Mouse (Mus musculus): ENCODE measurements around the gene Six2. TPM values are rescaled to one million over a fixed set of nuclear protein-coding genes. Genes with fewer than 3 reads are reported as not detected.

Gene Six2
- total and polyA plus RNA-seq, 2 experiments from 2014 or later, result 0.39 to 1.3 TPM

DNA sequence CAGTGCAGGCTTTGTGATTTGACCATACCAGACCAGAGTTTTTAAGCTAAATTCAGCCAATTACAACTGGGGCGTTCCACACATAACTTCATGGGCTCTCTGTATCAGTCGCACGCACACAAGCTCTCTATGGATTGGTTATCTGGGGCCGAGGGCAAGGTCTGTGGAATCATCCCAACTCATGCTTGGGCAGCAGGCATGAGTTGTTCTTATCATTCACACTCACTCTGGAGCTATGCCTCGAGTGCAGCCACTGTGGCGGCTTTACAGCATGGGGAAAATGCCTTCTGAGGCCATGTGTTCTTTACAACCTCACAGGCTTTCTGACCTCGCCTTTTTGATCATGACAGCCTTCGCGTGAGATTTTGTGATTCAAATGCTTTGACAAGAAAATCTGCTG is 37.9 kb upstream of the Six2 start:
- ATAC-seq (ENCODE audit: low FRiP score), result no peak
- Histone ChIP-seq H3K27me3 (ENCODE audit: insufficient read depth, low read length) (no peaks in the 10 kb centered on the region), H3K9me3 (ENCODE audit: low read length) (no peaks in the 10 kb centered on the region), H3K9ac (replicated peaks; ENCODE audit: low read length, poor library complexity, severe bottlenecking) (no peak overlapping the region), H3K36me3 (ENCODE audit: insufficient read depth, low read length) (no peaks in the 10 kb centered on the region), H3K4me1 (ENCODE audit: insufficient read depth, low read length) (no peaks in the 10 kb centered on the region), H3K27ac (ENCODE audit: low read depth, low read length) (no peak overlapping the region), H3K4me2 (ENCODE audit: low read depth, low read length, poor library complexity, severe bottlenecking) (no peak overlapping the region), H3K4me3 (ENCODE audit: low read depth, low read length) (no peak overlapping the region)
- WGBS, result 92% methylated on average over 9 of the region's 9 CpGs
- DNase-seq (ENCODE audit: low spot score), result no peak
- no peak for TF ChIP-seq CTCF (IDR thresholded peaks at IDR 0.05)

- H3K4me3 ChIP-seq (ENCODE audit: low read depth, low read length), result no peak overlapping the region
- no peak for TF ChIP-seq CTCF (IDR thresholded peaks at IDR 0.05)
- DNase-seq (ENCODE audit: low spot score), result no peak
- no peaks in the 10 kb centered on the region for H3K27me3 ChIP-seq (ENCODE audit: insufficient read depth, low read length)
- ATAC-seq (ENCODE audit: low FRiP score), result no peak
- H3K4me2 ChIP-seq (ENCODE audit: low read depth, low read length, poor library complexity, severe bottlenecking), result no peak overlapping the region
- no peak overlapping the region for H3K27ac ChIP-seq (ENCODE audit: low read depth, low read length)
- H3K4me1 ChIP-seq (ENCODE audit: insufficient read depth, low read length), result no peaks in the 10 kb centered on the region
- no peak overlapping the region for H3K9ac ChIP-seq (replicated peaks; ENCODE audit: low read length, poor library complexity, severe bottlenecking)
- 79% methylated on average over 5 of the region's 5 CpGs for WGBS
- no peaks in the 10 kb centered on the region for H3K9me3 ChIP-seq (ENCODE audit: low read length)
- H3K36me3 ChIP-seq (ENCODE audit: insufficient read depth, low read length), result no peaks in the 10 kb centered on the region
Observed at GRCm38 (mm10) chr17:85723166-85723565, 35.1 kb upstream of the Six2 start.

DNA sequence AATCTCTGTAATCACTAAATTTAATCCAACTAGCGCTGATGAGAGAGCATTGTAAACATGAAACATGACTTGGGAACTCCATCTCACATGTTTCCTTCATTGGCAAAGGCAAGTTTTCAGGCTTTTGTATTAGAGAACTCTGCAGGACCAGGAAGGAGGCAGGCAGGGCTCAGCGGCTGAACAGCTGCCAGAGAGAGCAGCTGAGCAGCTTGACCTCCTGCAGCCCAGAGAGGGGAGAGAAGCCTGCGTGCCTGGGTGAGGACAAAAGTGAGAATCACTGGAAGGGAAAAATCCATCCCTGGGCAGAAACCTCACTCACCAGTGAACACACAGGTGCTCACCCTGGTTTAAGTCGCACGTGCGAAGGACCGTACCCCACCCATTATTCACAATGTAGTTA is 29.2 kb upstream of the Six2 start:
- H3K9ac ChIP-seq (replicated peaks; ENCODE audit: low read length, poor library complexity, severe bottlenecking), result no peak overlapping the region
- H3K9me3 ChIP-seq (ENCODE audit: low read length), result no peaks in the 10 kb centered on the region
- no peaks in the 10 kb centered on the region for H3K27me3 ChIP-seq (ENCODE audit: insufficient read depth, low read length)
- H3K4me3 ChIP-seq (ENCODE audit: low read depth, low read length), result no peak overlapping the region
- TF ChIP-seq CTCF (IDR thresholded peaks at IDR 0.05), result no peak
- WGBS, result 65% methylated on average over 7 of the region's 7 CpGs
- peak; percentile 43 for DNase-seq (ENCODE audit: low spot score)
- no peaks in the 10 kb centered on the region for H3K36me3 ChIP-seq (ENCODE audit: insufficient read depth, low read length)
- ATAC-seq (ENCODE audit: low FRiP score), result no peak
- no peaks in the 10 kb centered on the region for H3K4me1 ChIP-seq (ENCODE audit: insufficient read depth, low read length)
- no peak overlapping the region for H3K27ac ChIP-seq (ENCODE audit: low read depth, low read length)
- no peak overlapping the region for H3K4me2 ChIP-seq (ENCODE audit: low read depth, low read length, poor library complexity, severe bottlenecking)

DNA sequence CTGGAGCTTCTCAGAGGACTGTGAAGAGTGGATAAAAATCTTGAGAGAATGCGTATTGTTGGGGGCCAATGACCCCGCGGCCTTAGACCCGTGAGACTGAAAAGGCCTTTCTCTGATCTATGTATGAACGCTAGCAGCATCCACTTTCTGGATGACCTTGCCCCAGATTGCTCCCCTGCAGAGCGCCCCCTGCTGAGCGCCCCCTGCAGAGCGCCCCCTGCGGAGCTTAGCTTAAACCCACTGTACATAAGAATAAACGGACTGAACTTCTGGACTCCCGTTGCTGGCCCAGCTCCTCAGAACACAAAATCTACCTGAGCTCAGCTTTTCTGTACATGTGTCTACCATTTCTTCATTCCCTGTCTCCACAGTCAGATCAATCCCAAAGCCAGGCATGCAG is 27.7 kb upstream of the Six2 start:
- no peak for DNase-seq (ENCODE audit: low spot score)
- H3K27me3 ChIP-seq (ENCODE audit: insufficient read depth, low read length), result no peaks in the 10 kb centered on the region
- no peak overlapping the region for H3K27ac ChIP-seq (ENCODE audit: low read depth, low read length)
- H3K4me3 ChIP-seq (ENCODE audit: low read depth, low read length), result no peak overlapping the region
- no peak for ATAC-seq (ENCODE audit: low FRiP score)
- H3K9ac ChIP-seq (replicated peaks; ENCODE audit: low read length, poor library complexity, severe bottlenecking), result no peak overlapping the region
- no peaks in the 10 kb centered on the region for H3K4me1 ChIP-seq (ENCODE audit: insufficient read depth, low read length)
- no peak for TF ChIP-seq CTCF (IDR thresholded peaks at IDR 0.05)
- H3K4me2 ChIP-seq (ENCODE audit: low read depth, low read length, poor library complexity, severe bottlenecking), result no peak overlapping the region
- H3K9me3 ChIP-seq (ENCODE audit: low read length), result no peaks in the 10 kb centered on the region
- WGBS, result 71% methylated on average over 11 of the region's 11 CpGs
- no peaks in the 10 kb centered on the region for H3K36me3 ChIP-seq (ENCODE audit: insufficient read depth, low read length)

DNA sequence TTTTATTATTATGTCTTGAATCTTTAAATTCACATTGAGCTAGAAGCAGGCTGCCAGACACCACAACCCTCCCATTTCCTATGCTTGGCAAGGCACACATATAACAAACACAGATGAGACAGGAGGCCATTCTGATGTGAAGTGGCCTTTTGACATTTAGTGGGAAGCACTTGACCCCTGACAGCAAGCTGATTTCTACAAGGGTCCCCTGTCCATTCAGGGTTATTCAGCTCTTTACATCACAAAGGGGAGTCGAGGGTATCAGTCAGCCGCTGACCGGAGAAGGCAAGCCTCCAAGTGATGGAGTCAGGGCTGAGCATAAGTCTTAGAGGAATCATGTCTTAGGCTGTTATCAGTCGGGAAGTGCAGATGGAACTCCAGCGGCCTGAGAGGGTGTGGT is 26.3 kb upstream of the Six2 start:
- no peak overlapping the region for H3K27ac ChIP-seq (ENCODE audit: low read depth, low read length)
- ATAC-seq (ENCODE audit: low FRiP score) (no peak), DNase-seq (ENCODE audit: low spot score) (no peak)
- no peaks in the 10 kb centered on the region for H3K9me3 ChIP-seq (ENCODE audit: low read length)
- no peaks in the 10 kb centered on the region for H3K27me3 ChIP-seq (ENCODE audit: insufficient read depth, low read length)
- H3K4me3 ChIP-seq (ENCODE audit: low read depth, low read length), result no peak overlapping the region
- 52% methylated on average over 5 of the region's 5 CpGs for WGBS
- H3K4me2 ChIP-seq (ENCODE audit: low read depth, low read length, poor library complexity, severe bottlenecking), result no peak overlapping the region
- TF ChIP-seq CTCF (IDR thresholded peaks at IDR 0.05), result no peak
- no peaks in the 10 kb centered on the region for H3K36me3 ChIP-seq (ENCODE audit: insufficient read depth, low read length)
- no peak overlapping the region for H3K9ac ChIP-seq (replicated peaks; ENCODE audit: low read length, poor library complexity, severe bottlenecking)
- no peaks in the 10 kb centered on the region for H3K4me1 ChIP-seq (ENCODE audit: insufficient read depth, low read length)

GRCm38 (mm10) chr17:85712874-85713273 is 24.8 kb upstream of the Six2 start:
- no peak overlapping the region for H3K27ac ChIP-seq (ENCODE audit: low read depth, low read length)
- H3K9ac ChIP-seq (replicated peaks; ENCODE audit: low read length, poor library complexity, severe bottlenecking), result no peak overlapping the region
- ATAC-seq (ENCODE audit: low FRiP score), result no peak
- H3K4me1 ChIP-seq (ENCODE audit: insufficient read depth, low read length), result no peaks in the 10 kb centered on the region
- no peaks in the 10 kb centered on the region for H3K27me3 ChIP-seq (ENCODE audit: insufficient read depth, low read length)
- 92% methylated on average over 10 of the region's 10 CpGs for WGBS
- no peaks in the 10 kb centered on the region for H3K36me3 ChIP-seq (ENCODE audit: insufficient read depth, low read length)
- peak; percentile 38 for TF ChIP-seq CTCF (IDR thresholded peaks at IDR 0.05)
- H3K4me3 ChIP-seq (ENCODE audit: low read depth, low read length), result no peak overlapping the region
- no peak for DNase-seq (ENCODE audit: low spot score)
- H3K4me2 ChIP-seq (ENCODE audit: low read depth, low read length, poor library complexity, severe bottlenecking), result no peak overlapping the region
- no peaks in the 10 kb centered on the region for H3K9me3 ChIP-seq (ENCODE audit: low read length)

Measured in midbrain, postnatal 0 days (tissue).